Mouse (Mus musculus) urinary bladder, adult 2 months (tissue): Measurements from ENCODE around the gene Zfp383. TPM values are rescaled to one million over a fixed set of nuclear protein-coding genes. Genes with fewer than 3 reads are reported as not detected.
"Not testable (repeated sequence)": the region's sequence is repeated elsewhere in the genome, so short reads cannot be mapped to it uniquely, and the experiment has no call there.

Experiments used
- DNase-seq: peaks from one replicate; pipeline ENCODE4 v3.0.0; 2022; ENCODE audit warnings: low spot score
- polyA plus RNA-seq: library from polyadenylated mRNA; depleted of rRNA; stranded (reverse); fragments of >200 nt; gene quantifications from 2 replicates; pipeline ENCODE4 v1.2.3, GENCODE M21; 2012; rRNA removed

The Zfp383 gene
- 7.5 and 8.1 TPM in 2 replicates for polyA plus RNA-seq

- peak; percentile 64 for DNase-seq
These were observed at the start of gene Zfp383 for GRCm38 (mm10) chr7:29908130-29908950. TSS of gene Zfp383 (plus strand) at chr7:29908223.

GRCm38 (mm10) chr7:29859532-29860517, 48.2 kb upstream of the Zfp383 start, which contains the start of gene Zfp420:
TSS of gene Zfp420 (plus strand) at chr7:29859979.
- peak; percentile 49 for DNase-seq

GRCm38 (mm10) chr7:29861660-29862059, 46.4 kb upstream of the Zfp383 start:
- no peak for DNase-seq

- DNase-seq = no peak
These were observed 33.8 kb upstream of the Zfp383 start for GRCm38 (mm10) chr7:29874256-29874655.

GRCm38 (mm10) chr7:29877561-29877960, 30.5 kb upstream of the Zfp383 start:
- not testable (repeated sequence) for DNase-seq

- no peak for DNase-seq
These were observed 28.0 kb upstream of the Zfp383 start for GRCm38 (mm10) chr7:29880056-29880455.

- DNase-seq = no peak
These were observed 27.1 kb upstream of the Zfp383 start for GRCm38 (mm10) chr7:29880916-29881315.

GRCm38 (mm10) chr7:29890501-29890900, 17.5 kb upstream of the Zfp383 start:
- no peak for DNase-seq

GRCm38 (mm10) chr7:29892756-29893155, 15.3 kb upstream of the Zfp383 start:
- DNase-seq = no peak

- no peak for DNase-seq
These were observed 9.7 kb upstream of the Zfp383 start for GRCm38 (mm10) chr7:29898351-29898750.

- no peak for DNase-seq
These were observed 3.9 kb upstream of the Zfp383 start for GRCm38 (mm10) chr7:29904101-29904500.

GRCm38 (mm10) chr7:29905966-29906681, 1.9 kb upstream of the Zfp383 start, which contains the start of gene Zfp27:
TSS of gene Zfp27 (minus strand) at chr7:29906572.
- DNase-seq = peak; percentile 36

- no peak for DNase-seq
These were observed 1.4 kb upstream of the Zfp383 start for GRCm38 (mm10) chr7:29906682-29907058.

- DNase-seq = no peak
These were observed 817 bp upstream of the Zfp383 start for GRCm38 (mm10) chr7:29907206-29907605.

GRCm38 (mm10) chr7:29910252-29910651, 2.2 kb downstream of the Zfp383 start:
- no peak for DNase-seq

- no peak for DNase-seq
These were observed 4.1 kb downstream of the Zfp383 start for GRCm38 (mm10) chr7:29912172-29912571.

GRCm38 (mm10) chr7:29917371-29918061, 9.5 kb downstream of the Zfp383 start:
- DNase-seq = no peak

GRCm38 (mm10) chr7:29918062-29918453, 10.0 kb downstream of the Zfp383 start:
- no peak for DNase-seq

GRCm38 (mm10) chr7:29921439-29922093, 13.5 kb downstream of the Zfp383 start:
- no peak for DNase-seq

- no peak for DNase-seq
These were observed 14.8 kb downstream of the Zfp383 start for GRCm38 (mm10) chr7:29922780-29923179.
